Mouse (Mus musculus) frontal cortex, postnatal 36 days (tissue): Measurements from ENCODE around the gene Edf1.

Experiments used
- DNase-seq, 2 experiments: peaks; one replicate each; pipeline ENCODE4 v3.0.0; 2022; ENCODE audit warnings: low spot score in 2 of 2

Gene Edf1

DNA sequence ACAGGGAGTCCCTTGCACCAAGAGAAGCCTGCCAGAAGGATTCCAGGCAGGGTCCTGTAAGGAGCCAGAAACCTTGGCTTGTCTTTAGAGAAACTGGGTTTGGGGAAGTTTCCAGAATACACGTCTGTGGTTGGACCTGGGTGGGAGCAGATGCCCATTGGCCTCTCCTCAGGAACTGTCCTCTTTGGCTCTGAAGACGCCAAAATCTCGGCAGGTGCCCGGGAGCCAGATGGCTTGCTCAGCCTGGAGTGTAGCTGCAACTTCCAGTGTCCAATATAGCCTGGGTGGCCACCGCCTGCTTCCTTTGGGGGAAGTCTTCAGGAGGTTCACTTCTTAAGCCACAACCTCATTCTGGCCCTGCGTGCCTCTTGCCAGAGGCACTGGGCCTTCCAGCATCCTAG, 24.3 kb downstream of the Edf1 start:
- peak; percentile 53 to 59 for DNase-seq

DNA sequence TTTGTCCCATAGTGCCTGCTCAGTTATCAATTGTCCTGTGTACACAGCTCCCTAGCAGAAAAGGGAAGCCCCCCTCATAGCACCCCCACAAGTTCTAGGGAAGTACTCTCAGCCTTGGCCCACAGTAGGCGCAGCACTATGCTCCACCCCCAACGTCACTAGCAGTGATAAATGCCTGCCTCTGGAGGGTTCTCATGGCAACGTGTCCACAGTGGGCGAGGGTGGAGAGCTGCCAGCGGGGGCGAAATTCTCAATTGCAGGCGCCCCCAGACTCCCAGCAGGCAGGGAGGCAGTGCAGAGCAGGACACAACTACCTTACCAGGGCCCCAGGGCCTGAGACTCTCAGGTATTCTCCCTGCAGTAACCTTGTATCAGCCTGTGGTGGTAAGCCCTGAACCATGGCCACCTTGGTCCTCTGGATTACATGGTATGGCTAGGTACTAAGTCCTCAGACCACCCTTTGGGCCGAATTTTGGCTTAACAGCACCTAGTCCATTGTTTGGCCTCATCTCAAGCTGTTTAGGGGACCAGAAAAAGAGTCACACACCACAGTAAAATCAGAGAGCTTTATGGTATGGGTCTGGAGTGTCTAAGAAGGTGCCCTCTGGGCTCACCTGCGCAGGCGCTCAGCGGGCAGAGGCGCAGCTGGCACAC, 24.9 kb downstream of the Edf1 start:
- peak; percentile 89 to 90 for DNase-seq

DNA sequence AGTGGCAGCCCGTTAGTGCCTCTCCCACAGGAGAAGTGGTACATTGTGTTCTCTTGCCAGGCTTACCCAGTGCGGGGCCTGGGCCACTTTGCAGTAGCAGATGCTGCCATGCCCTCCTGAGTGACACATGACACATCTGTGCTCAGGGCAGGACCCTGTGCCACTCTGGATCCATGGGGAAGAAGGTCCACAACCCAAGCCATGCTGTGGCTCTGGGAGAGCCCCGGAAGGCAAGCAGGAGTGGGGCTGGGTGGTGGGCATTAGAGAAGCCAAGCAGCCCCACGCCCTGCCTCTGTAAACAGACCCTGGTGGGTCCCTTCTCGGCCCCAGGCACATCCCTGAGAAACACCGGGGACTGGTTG, 25.5 kb downstream of the Edf1 start:
- no peak for DNase-seq

DNA sequence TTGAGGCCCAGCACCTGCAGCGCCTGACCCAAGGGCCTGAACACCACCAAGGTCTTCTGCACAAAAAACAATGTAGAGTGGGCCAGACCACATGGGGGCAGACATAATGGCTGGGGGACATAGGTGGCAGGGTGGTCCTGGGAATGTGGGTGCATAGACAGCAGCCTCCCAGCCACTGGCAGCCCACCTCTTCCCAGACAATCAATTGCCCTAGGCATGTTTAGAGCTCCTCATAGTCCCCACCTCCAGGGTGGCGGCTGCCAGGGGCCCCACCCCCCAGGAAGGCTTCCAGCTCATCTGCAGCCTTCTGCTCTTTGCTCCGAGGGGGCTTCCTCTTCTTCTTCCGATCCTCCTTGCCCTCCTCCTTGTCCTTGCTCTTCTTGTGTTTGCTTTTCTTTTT, 25.9 kb downstream of the Edf1 start:
- DNase-seq = no peak

GRCm38 (mm10) chr2:25584152-25584551, 26.5 kb downstream of the Edf1 start:
- no peak for DNase-seq

DNA sequence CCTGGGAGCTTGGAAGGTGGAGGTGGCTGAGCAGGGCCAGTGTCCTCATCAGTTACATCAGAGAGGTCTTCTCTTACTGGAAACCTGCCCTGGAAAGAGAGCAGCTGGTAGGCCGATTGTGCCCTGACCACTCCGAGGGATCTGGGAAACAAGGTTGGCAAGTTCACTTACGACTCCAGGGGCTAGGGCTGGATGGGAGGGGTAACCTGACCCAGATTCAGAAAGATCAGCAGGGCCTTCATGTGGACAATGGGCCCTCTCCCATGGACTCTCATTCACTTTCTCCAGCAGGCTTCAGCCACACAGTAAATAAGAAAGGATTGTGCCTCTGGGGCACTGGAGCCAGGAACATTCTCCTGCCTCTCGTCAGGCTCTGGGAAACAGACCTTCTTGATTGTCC, 27.2 kb downstream of the Edf1 start:
- DNase-seq = no peak

DNA sequence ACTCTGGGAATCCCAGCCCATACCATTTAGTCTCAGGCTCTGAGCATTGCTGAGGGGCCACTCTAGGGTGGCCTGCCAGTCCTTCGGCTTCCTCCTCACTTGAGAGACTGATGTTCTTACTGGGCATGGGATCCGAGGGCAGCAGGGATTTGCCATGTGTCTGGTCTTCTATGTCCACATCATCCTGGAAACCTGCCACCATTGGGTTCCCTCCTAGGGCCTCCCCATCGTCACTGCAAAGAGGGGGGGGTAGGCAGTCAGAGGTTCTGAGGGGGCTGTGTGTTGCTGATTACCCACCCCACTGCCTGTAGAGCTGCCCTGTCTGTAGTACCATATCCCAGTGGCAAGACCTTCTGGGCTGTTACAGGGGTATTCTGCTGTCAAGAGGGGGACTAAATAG, 28.0 kb downstream of the Edf1 start:
- no peak for DNase-seq

GRCm38 (mm10) chr2:25587290-25587689, 29.6 kb downstream of the Edf1 start:
- DNase-seq = no peak

DNA sequence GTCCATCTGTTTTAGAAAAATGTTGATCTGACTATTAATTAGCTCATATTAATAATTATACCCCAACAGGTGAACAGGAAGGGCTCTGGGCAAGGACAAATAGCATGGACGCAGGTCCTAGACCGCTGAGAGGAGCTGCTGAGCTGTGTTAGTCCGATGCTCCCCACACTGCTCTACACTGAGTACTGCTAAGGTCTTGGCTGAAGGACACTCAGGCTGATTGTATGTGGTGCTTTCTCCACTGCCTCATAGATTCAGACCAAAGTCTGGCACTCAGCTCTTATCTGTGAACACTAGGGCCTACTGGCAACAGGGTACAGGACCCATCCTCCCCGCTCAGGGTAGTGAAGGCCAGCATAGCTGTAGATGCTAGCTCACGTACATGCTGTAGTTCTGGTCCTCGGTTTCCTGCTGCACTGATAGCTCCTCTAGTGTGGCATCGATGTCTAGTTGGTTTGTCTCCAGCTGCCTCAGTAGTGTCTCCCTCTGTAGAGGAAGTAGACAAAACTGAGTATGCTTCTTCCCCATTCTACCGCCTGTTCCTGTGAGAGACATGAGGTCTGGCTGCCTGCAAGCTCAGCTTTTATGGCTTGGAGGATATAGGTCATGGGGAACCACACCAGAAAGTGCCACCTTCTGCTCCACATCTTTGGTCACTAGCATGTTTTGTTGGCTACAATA, 30.7 kb downstream of the Edf1 start:
- no peak for DNase-seq

DNA sequence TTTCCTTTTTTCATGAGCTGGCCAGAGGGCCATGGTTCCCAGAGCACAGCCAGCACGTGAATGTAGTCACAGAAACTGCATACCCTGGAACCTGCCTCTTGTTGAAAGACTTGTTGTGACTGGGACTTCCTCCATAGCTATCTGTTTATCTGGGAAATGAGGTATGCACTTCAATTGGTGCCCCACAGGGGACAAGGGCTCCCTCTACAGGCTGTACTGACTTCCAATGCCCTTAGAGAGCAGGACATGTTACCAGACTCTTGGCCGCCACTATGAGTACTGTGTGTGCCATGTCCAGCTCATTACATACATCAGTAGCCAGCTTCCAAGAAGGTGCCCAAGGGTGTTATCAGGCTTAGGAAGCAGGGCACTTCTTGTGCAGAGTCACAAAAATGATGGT, 34.2 kb downstream of the Edf1 start:
- peak; percentile 39 to 52 for DNase-seq

DNA sequence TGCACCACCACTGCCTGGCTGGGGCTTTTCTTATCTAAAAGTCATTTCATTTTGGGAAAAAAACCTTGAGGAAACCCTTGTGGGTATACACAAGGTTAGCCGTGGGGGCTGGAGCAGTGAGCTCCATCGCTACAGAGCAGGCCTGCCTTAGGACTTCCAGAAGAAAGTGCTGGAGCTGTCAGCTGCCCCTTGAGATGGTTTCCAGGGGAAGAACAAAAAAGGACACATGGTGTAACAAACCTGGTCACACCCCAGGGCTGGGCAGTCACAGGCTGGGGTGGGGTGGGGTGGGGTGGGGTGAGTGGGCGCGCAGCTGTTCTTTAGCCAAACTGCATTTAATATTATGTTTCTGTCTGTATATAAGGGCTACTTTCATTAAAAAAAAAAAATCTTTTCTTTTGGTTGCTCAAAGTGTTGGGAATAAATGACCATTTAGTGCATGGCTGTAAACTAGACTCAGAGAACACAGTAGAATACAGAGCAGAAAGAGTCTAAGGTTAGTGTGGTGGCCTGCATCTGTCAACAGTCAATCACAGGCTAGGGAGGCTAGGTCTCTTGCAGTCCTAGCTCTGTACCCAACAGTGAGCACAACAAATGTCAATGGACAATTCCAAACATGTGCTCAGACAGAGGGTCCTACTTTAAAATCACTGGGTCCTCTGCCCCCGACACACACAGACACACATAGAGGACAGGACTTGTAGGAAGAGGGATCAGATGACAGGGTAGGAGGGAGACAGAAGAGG, 39.3 kb downstream of the Edf1 start:
- DNase-seq = no peak

DNA sequence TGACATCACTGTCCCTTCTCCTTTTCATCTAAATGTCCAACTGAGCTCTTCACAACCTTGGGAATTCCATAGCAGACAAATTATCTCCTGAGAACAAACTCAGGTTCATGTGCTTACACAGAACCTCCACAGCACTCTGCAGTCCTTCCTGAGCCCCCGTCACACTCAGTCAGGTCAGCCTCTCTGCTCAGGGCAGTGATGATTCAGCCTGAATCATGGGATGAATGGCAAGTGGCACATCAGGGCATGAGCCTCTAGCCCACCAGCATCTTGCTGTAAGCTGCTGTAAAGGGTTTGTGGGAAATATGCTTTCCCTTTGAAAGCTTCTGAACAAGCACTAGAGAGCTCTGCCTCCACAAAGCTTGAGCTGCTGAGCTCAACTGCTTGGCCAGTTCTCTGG, 41.1 kb downstream of the Edf1 start:
- no peak for DNase-seq

DNA sequence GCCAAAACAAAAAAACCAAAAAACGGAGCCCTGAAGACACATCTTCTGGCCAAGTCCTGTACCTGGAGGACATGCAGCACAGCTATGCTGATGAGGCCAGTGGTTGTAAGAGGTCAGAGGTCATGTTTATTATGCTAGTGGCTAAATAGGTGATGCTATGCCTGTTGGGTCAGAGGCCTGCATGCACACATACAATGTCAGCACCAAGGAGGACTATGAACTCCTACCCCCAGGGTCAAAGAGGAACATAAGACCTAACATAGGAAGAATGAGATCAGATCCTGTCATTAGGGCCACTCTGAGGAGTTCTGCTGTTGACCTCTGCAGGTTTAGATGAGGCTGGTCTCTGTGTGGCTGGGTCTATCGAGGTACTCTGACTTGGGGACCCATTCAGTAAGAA, 42.4 kb downstream of the Edf1 start:
- DNase-seq = no peak

DNA sequence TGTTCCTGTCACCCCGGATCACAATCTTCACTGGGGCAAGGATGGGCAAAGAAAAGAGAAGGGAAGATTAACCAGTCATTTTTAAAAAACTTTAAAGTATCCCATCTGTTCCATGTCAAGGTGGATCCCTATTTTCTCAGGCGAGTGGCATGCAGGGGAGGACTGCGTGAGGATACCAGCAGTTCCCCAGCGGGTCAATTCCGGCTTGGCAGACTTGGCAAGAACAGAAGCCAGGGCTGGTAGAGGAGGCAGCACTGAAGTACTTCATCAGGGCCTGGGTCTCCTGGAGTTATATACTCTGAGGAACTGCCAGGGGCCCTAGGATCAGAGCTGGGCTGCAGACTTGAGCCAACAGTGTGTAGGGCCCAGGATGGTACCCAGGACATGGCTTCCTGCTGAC, 44.9 kb downstream of the Edf1 start:
- DNase-seq = no peak

DNA sequence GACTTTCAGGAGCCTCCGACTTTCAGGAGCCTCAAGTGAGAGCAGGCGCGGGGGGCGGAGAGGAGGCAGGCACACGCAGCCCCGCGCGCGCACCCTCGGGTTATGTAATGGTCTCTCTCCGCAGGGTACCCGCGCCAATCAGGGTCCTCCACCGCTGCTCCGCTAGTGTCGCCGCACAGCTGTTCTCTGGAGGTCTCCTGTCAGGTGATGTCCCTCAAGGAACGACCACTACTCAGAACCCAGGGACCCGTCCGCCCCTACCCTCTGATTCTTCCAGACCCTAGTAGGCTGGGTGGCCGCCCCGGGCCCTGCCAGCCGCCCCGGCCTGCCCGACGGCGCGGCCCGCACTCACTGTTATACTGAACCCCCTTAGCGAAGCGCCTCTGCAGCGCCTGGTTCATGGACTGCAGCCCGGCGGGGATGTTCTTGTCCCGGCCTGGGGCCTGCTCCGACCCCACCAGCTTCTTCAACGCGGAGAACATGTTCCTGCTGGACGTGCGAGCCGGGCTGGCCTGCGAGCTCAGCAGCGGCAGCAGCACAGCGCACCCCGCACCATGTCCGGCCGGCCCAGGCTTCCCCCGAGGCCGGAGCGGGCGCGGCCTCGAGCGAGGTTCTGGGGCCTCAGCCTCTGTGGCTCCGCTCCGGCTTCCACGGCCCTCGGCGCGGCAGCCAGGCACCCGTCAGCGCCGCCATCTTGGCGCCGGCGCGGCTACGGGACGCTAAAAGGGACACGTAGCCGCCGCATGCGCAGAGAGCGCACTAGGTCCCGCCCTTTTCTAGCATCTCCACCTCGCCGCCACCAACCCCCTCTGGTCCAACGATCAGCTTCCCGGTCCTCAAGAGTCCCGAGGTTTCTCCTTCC, 50.3 kb downstream of the Edf1 start, which contains the start of gene Rabl6:
Gene Rabl6 (minus strand): TSS at position 761 of the 862 bp plus-strand sequence.
- DNase-seq = peak; percentile 91 to 92

DNA sequence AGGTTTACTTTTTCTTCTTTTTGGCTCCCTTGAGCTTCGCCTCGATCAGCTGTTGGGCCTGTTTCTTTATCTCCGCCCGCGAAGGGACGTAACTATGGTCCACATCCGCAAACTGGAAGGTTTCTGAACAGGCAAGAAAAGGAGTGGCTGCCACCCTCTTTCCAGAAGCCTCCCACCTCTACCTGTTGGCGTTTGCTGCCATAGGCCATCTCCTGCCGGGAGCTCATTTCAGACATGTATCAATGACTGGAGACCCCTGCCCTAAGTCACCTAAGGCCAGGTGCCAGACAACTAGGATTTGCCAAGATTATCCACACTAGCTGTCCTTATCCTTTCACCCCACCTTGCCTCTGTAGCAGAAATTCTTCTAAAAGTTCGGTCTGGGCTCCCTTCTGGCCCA, 51.0 kb downstream of the Edf1 start:
- DNase-seq = no peak
